Mouse (Mus musculus): Measurements from ENCODE around the gene Gnb3. TPM values are rescaled to one million over a fixed set of nuclear protein-coding genes. Genes with fewer than 3 reads are reported as not detected.

Gnb3 gene
- polyA plus RNA-seq, 2 experiments: 0.03 to 0.23 TPM

GRCm38 (mm10) chr6:124790121-124790520 is 50.0 kb downstream of the Gnb3 start:
- no peaks in the 10 kb centered on the region for H3K27me3 ChIP-seq (ENCODE audit: control insufficient read depth, insufficient read depth, low read length)
- 64% methylated on average over 4 of the region's 4 CpGs for WGBS (ENCODE audit: insufficient replicate concordance)
- no peaks in the 10 kb centered on the region for H3K9me3 ChIP-seq (ENCODE audit: control insufficient read depth, low read length)
- TF ChIP-seq CTCF (IDR thresholded peaks at IDR 0.05; ENCODE audit: low read depth): no peak
- TF ChIP-seq EP300 (IDR thresholded peaks at IDR 0.05; ENCODE audit: low read depth): no peak
- H3K9ac ChIP-seq (replicated peaks): no peak overlapping the region
- no peak overlapping the region for H3K4me3 ChIP-seq (ENCODE audit: insufficient read depth in 1 of 2, low read depth in 2 of 2, low read length in 2 of 2)
- no peaks in the 10 kb centered on the region for H3K36me3 ChIP-seq (replicated peaks; ENCODE audit: control insufficient read depth, insufficient read depth, low read depth)
- DNase-seq (ENCODE audit: low read depth in 3 of 3, low spot score in 3 of 3) (no peak), ATAC-seq (ENCODE audit: insufficient read depth) (no peak)
- no peak overlapping the region for H3K27ac ChIP-seq
- H3K4me1 ChIP-seq (replicated peaks; ENCODE audit: control insufficient read depth in 2 of 2, insufficient read depth in 2 of 2, low read length in 1 of 2): peaks cover 0 to 1% of the 10 kb centered on the region in 2 experiments; a peak in 1 of 4 replicates
- no peak overlapping the region for H3K4me2 ChIP-seq (ENCODE audit: low read depth)

- TF ChIP-seq CTCF (IDR thresholded peaks at IDR 0.05; ENCODE audit: low read depth): no peak
- no peak for TF ChIP-seq EP300 (IDR thresholded peaks at IDR 0.05; ENCODE audit: low read depth)
- Histone ChIP-seq H3K4me3 (ENCODE audit: insufficient read depth in 1 of 2, low read depth in 2 of 2, low read length in 2 of 2) (no peak overlapping the region), H3K9me3 (ENCODE audit: control insufficient read depth, low read length) (no peaks in the 10 kb centered on the region), H3K4me2 (ENCODE audit: low read depth) (no peak overlapping the region), H3K27ac (no peak overlapping the region), H3K9ac (replicated peaks) (no peak overlapping the region), H3K4me1 (replicated peaks; ENCODE audit: control insufficient read depth in 2 of 2, insufficient read depth in 2 of 2, low read length in 1 of 2) (peaks cover 0 to 1% of the 10 kb centered on the region in 2 experiments; a peak in 1 of 4 replicates), H3K36me3 (replicated peaks; ENCODE audit: control insufficient read depth, insufficient read depth, low read depth) (no peaks in the 10 kb centered on the region), H3K27me3 (ENCODE audit: control insufficient read depth, insufficient read depth, low read length) (no peaks in the 10 kb centered on the region)
- WGBS (ENCODE audit: insufficient replicate concordance): 70% methylated on average over 4 of the region's 4 CpGs
- ATAC-seq (ENCODE audit: insufficient read depth) (no peak), DNase-seq (ENCODE audit: low read depth in 3 of 3, low spot score in 3 of 3) (no peak)
These were observed 50.6 kb downstream of the Gnb3 start for GRCm38 (mm10) chr6:124789519-124789918.

GRCm38 (mm10) chr6:124787722-124788121 is 52.4 kb downstream of the Gnb3 start:
- Histone ChIP-seq H3K9ac (replicated peaks) (no peak overlapping the region), H3K4me3 (ENCODE audit: insufficient read depth in 1 of 2, low read depth in 2 of 2, low read length in 2 of 2) (no peak overlapping the region), H3K4me1 (replicated peaks; ENCODE audit: control insufficient read depth in 2 of 2, insufficient read depth in 2 of 2, low read length in 1 of 2) (peaks cover 0 to 2% of the 10 kb centered on the region in 2 experiments; a peak in 2 of 4 replicates), H3K9me3 (ENCODE audit: control insufficient read depth, low read length) (no peaks in the 10 kb centered on the region), H3K27ac (no peak overlapping the region), H3K36me3 (replicated peaks; ENCODE audit: control insufficient read depth, insufficient read depth, low read depth) (no peaks in the 10 kb centered on the region), H3K27me3 (ENCODE audit: control insufficient read depth, insufficient read depth, low read length) (no peaks in the 10 kb centered on the region), H3K4me2 (ENCODE audit: low read depth) (no peak overlapping the region)
- no peak for TF ChIP-seq CTCF (IDR thresholded peaks at IDR 0.05; ENCODE audit: low read depth)
- no peak for TF ChIP-seq EP300 (IDR thresholded peaks at IDR 0.05; ENCODE audit: low read depth)
- 66% methylated on average over 10 of the region's 10 CpGs for WGBS (ENCODE audit: insufficient replicate concordance)
- ATAC-seq (ENCODE audit: insufficient read depth) (no peak), DNase-seq (ENCODE audit: low read depth in 3 of 3, low spot score in 3 of 3) (no peak)

GRCm38 (mm10) chr6:124786756-124787420 is 53.2 kb downstream of the Gnb3 start:
- Histone ChIP-seq H3K9me3 (ENCODE audit: control insufficient read depth, low read length) (no peaks in the 10 kb centered on the region), H3K9ac (replicated peaks) (no peak overlapping the region), H3K36me3 (replicated peaks; ENCODE audit: control insufficient read depth, insufficient read depth, low read depth) (no peaks in the 10 kb centered on the region), H3K4me3 (ENCODE audit: insufficient read depth in 1 of 2, low read depth in 2 of 2, low read length in 2 of 2) (no peak overlapping the region), H3K27ac (no peak overlapping the region), H3K27me3 (ENCODE audit: control insufficient read depth, insufficient read depth, low read length) (no peaks in the 10 kb centered on the region), H3K4me2 (ENCODE audit: low read depth) (no peak overlapping the region), H3K4me1 (replicated peaks; ENCODE audit: control insufficient read depth in 2 of 2, insufficient read depth in 2 of 2, low read length in 1 of 2) (peaks cover 0 to 5% of the 10 kb centered on the region in 2 experiments; a peak in 2 of 4 replicates)
- ATAC-seq (ENCODE audit: insufficient read depth) (peak; percentile 51), DNase-seq (ENCODE audit: low read depth in 3 of 3, low spot score in 3 of 3) (no peak)
- WGBS (ENCODE audit: insufficient replicate concordance): 42% methylated on average over 8 of the region's 8 CpGs
- no peak for TF ChIP-seq CTCF (IDR thresholded peaks at IDR 0.05; ENCODE audit: low read depth)
- TF ChIP-seq EP300 (IDR thresholded peaks at IDR 0.05; ENCODE audit: low read depth): no peak

Other genes starting within 250 kb of the Gnb3 start
- 0.01 TPM in 1 of 2 replicates, not detected in the other for gene C1s2, start 204.2 kb downstream of the Gnb3 start, polyA plus RNA-seq (2012; rRNA removed)
- not detected in 2 replicates for gene C1s2, start 204.2 kb downstream of the Gnb3 start, polyA plus RNA-seq (2014; fragmentation: Nextera tagmentation; extraction: Ambion mirVana)
- 61.4 and 65.7 TPM in 2 replicates for gene Lpcat3, start 177.2 kb downstream of the Gnb3 start, polyA plus RNA-seq (2012; rRNA removed)
- gene Lpcat3, start 177.2 kb downstream of the Gnb3 start, polyA plus RNA-seq (2014; fragmentation: Nextera tagmentation; extraction: Ambion mirVana): 64.2 and 67.0 TPM in 2 replicates
- gene Emg1, start 128.1 kb downstream of the Gnb3 start, polyA plus RNA-seq (2012; rRNA removed): 91.1 and 103 TPM in 2 replicates
- 147 and 162 TPM in 2 replicates for gene Emg1, start 128.1 kb downstream of the Gnb3 start, polyA plus RNA-seq (2014; fragmentation: Nextera tagmentation; extraction: Ambion mirVana)
- 101 and 124 TPM in 2 replicates for gene Phb2, start 127.9 kb downstream of the Gnb3 start, polyA plus RNA-seq (2012; rRNA removed)
- gene Phb2, start 127.9 kb downstream of the Gnb3 start, polyA plus RNA-seq (2014; fragmentation: Nextera tagmentation; extraction: Ambion mirVana): 210 and 240 TPM in 2 replicates
- 14.3 and 17.9 TPM in 2 replicates for gene Ptpn6, start 101.6 kb downstream of the Gnb3 start, polyA plus RNA-seq (2012; rRNA removed)
- 26.6 and 28.4 TPM in 2 replicates for gene Ptpn6, start 101.6 kb downstream of the Gnb3 start, polyA plus RNA-seq (2014; fragmentation: Nextera tagmentation; extraction: Ambion mirVana)
- gene Grcc10, start 98.9 kb downstream of the Gnb3 start, polyA plus RNA-seq (2012; rRNA removed): 27.9 and 50.2 TPM in 2 replicates
- gene Grcc10, start 98.9 kb downstream of the Gnb3 start, polyA plus RNA-seq (2014; fragmentation: Nextera tagmentation; extraction: Ambion mirVana): 74.0 and 80.0 TPM in 2 replicates
- gene Gm45234, start 84.3 kb downstream of the Gnb3 start, polyA plus RNA-seq (2012; rRNA removed): 0.37 TPM in 1 of 2 replicates, not detected in the other
- not detected in 2 replicates for gene Gm45234, start 84.3 kb downstream of the Gnb3 start, polyA plus RNA-seq (2014; fragmentation: Nextera tagmentation; extraction: Ambion mirVana)
- 2.5 and 2.8 TPM in 2 replicates for gene Atn1, start 83.8 kb downstream of the Gnb3 start, polyA plus RNA-seq (2012; rRNA removed)
- gene Atn1, start 83.8 kb downstream of the Gnb3 start, polyA plus RNA-seq (2014; fragmentation: Nextera tagmentation; extraction: Ambion mirVana): 0.58 and 1.5 TPM in 2 replicates
- 0.47 and 0.50 TPM in 2 replicates for gene Eno2, start 70.6 kb downstream of the Gnb3 start, polyA plus RNA-seq (2012; rRNA removed)
- gene Eno2, start 70.6 kb downstream of the Gnb3 start, polyA plus RNA-seq (2014; fragmentation: Nextera tagmentation; extraction: Ambion mirVana): 0.09 TPM in 1 of 2 replicates, not detected in the other
- 0.09 TPM in 1 of 2 replicates, not detected in the other for gene Lrrc23, start 60.5 kb downstream of the Gnb3 start, polyA plus RNA-seq (2012; rRNA removed)
- gene Lrrc23, start 60.5 kb downstream of the Gnb3 start, polyA plus RNA-seq (2014; fragmentation: Nextera tagmentation; extraction: Ambion mirVana): not detected in 2 replicates
- gene Spsb2, start 31.6 kb downstream of the Gnb3 start, polyA plus RNA-seq (2012; rRNA removed): 4.1 and 5.0 TPM in 2 replicates
- 4.7 and 5.0 TPM in 2 replicates for gene Spsb2, start 31.6 kb downstream of the Gnb3 start, polyA plus RNA-seq (2014; fragmentation: Nextera tagmentation; extraction: Ambion mirVana)
- gene Tpi1, start 26.0 kb downstream of the Gnb3 start, polyA plus RNA-seq (2012; rRNA removed): 266 and 292 TPM in 2 replicates
- gene Tpi1, start 26.0 kb downstream of the Gnb3 start, polyA plus RNA-seq (2014; fragmentation: Nextera tagmentation; extraction: Ambion mirVana): 418 and 420 TPM in 2 replicates
- 24.4 and 27.6 TPM in 2 replicates for gene Usp5, start 10.8 kb downstream of the Gnb3 start, polyA plus RNA-seq (2012; rRNA removed)
- gene Usp5, start 10.8 kb downstream of the Gnb3 start, polyA plus RNA-seq (2014; fragmentation: Nextera tagmentation; extraction: Ambion mirVana): 38.0 and 42.5 TPM in 2 replicates
- 147 and 165 TPM in 2 replicates for gene Cdca3, start 10.7 kb downstream of the Gnb3 start, polyA plus RNA-seq (2012; rRNA removed)
- gene Cdca3, start 10.7 kb downstream of the Gnb3 start, polyA plus RNA-seq (2014; fragmentation: Nextera tagmentation; extraction: Ambion mirVana): 205 and 206 TPM in 2 replicates
- gene P3h3, start 17.5 kb upstream of the Gnb3 start, polyA plus RNA-seq (2012; rRNA removed): 3.2 and 3.5 TPM in 2 replicates
- gene P3h3, start 17.5 kb upstream of the Gnb3 start, polyA plus RNA-seq (2014; fragmentation: Nextera tagmentation; extraction: Ambion mirVana): 0.83 and 0.88 TPM in 2 replicates
- gene Gpr162, start 23.7 kb upstream of the Gnb3 start, polyA plus RNA-seq (2012; rRNA removed): 0.03 and 0.18 TPM in 2 replicates
- not detected in 2 replicates for gene Gpr162, start 23.7 kb upstream of the Gnb3 start, polyA plus RNA-seq (2014; fragmentation: Nextera tagmentation; extraction: Ambion mirVana)
- 0.07 and 0.10 TPM in 2 replicates for gene Cd4, start 47.9 kb upstream of the Gnb3 start, polyA plus RNA-seq (2012; rRNA removed)
- gene Cd4, start 47.9 kb upstream of the Gnb3 start, polyA plus RNA-seq (2014; fragmentation: Nextera tagmentation; extraction: Ambion mirVana): 0.03 TPM in 1 of 2 replicates, not detected in the other
- gene Lag3, start 71.4 kb upstream of the Gnb3 start, polyA plus RNA-seq (2012; rRNA removed): 0.10 and 0.11 TPM in 2 replicates
- gene Lag3, start 71.4 kb upstream of the Gnb3 start, polyA plus RNA-seq (2014; fragmentation: Nextera tagmentation; extraction: Ambion mirVana): 0.17 TPM in 1 of 2 replicates, not detected in the other
- 109 and 131 TPM in 2 replicates for gene Ptms, start 79.8 kb upstream of the Gnb3 start, polyA plus RNA-seq (2012; rRNA removed)
- 29.7 and 39.7 TPM in 2 replicates for gene Ptms, start 79.8 kb upstream of the Gnb3 start, polyA plus RNA-seq (2014; fragmentation: Nextera tagmentation; extraction: Ambion mirVana)
- 85.0 and 96.5 TPM in 2 replicates for gene Mlf2, start 91.1 kb upstream of the Gnb3 start, polyA plus RNA-seq (2012; rRNA removed)
- 98.1 and 116 TPM in 2 replicates for gene Mlf2, start 91.1 kb upstream of the Gnb3 start, polyA plus RNA-seq (2014; fragmentation: Nextera tagmentation; extraction: Ambion mirVana)
- gene Cops7a, start 125.3 kb upstream of the Gnb3 start, polyA plus RNA-seq (2012; rRNA removed): 57.8 and 62.6 TPM in 2 replicates
- 51.5 and 52.6 TPM in 2 replicates for gene Cops7a, start 125.3 kb upstream of the Gnb3 start, polyA plus RNA-seq (2014; fragmentation: Nextera tagmentation; extraction: Ambion mirVana)
- gene Pianp, start 156.4 kb upstream of the Gnb3 start, polyA plus RNA-seq (2012; rRNA removed): 0.07 and 0.09 TPM in 2 replicates
- gene Pianp, start 156.4 kb upstream of the Gnb3 start, polyA plus RNA-seq (2014; fragmentation: Nextera tagmentation; extraction: Ambion mirVana): not detected in 2 replicates
- gene Zfp384, start 168.9 kb upstream of the Gnb3 start, polyA plus RNA-seq (2012; rRNA removed): 20.2 and 22.2 TPM in 2 replicates
- 2.9 and 3.1 TPM in 2 replicates for gene Zfp384, start 168.9 kb upstream of the Gnb3 start, polyA plus RNA-seq (2014; fragmentation: Nextera tagmentation; extraction: Ambion mirVana)
- 14.1 and 17.9 TPM in 2 replicates for gene Ing4, start 199.5 kb upstream of the Gnb3 start, polyA plus RNA-seq (2012; rRNA removed)
- 17.2 and 21.9 TPM in 2 replicates for gene Ing4, start 199.5 kb upstream of the Gnb3 start, polyA plus RNA-seq (2014; fragmentation: Nextera tagmentation; extraction: Ambion mirVana)
- 2.1 and 3.1 TPM in 2 replicates for gene Acrbp, start 209.4 kb upstream of the Gnb3 start, polyA plus RNA-seq (2012; rRNA removed)
- 1.3 and 2.0 TPM in 2 replicates for gene Acrbp, start 209.4 kb upstream of the Gnb3 start, polyA plus RNA-seq (2014; fragmentation: Nextera tagmentation; extraction: Ambion mirVana)
- 1.6 and 1.8 TPM in 2 replicates for gene Lpar5, start 227.6 kb upstream of the Gnb3 start, polyA plus RNA-seq (2012; rRNA removed)
- gene Lpar5, start 227.6 kb upstream of the Gnb3 start, polyA plus RNA-seq (2014; fragmentation: Nextera tagmentation; extraction: Ambion mirVana): 0.68 and 1.0 TPM in 2 replicates